Mouse (Mus musculus) limb, embryonic 12.5 days (tissue): ENCODE results near the gene Olfr1164. TPM values are rescaled to one million over a fixed set of nuclear protein-coding genes. Genes with fewer than 3 reads are reported as not detected.

Experiments used
- ATAC-seq: fragments of 200-750 bp; cut with Nextera tagmentation; 2 replicates; pipeline ENCODE4 v1.8.0; 2017; ENCODE audit warnings: low read depth, moderate TSS enrichment; ENCODE audit not compliant: insufficient number of reproducible peaks, insufficient read depth, low FRiP score, low TSS enrichment
- H3K27ac ChIP-seq: fragments of 300-500 bp; sonication (generic); 2 replicates; pipeline ENCODE4 v1.5.1; 2016; ENCODE audit warnings: mild to moderate bottlenecking, moderate library complexity
- H3K27me3 ChIP-seq: fragments of 300-500 bp; sonication (generic); 2 replicates; pipeline ENCODE4 v1.6.1; 2016; ENCODE audit warnings: mild to moderate bottlenecking, moderate library complexity
- H3K36me3 ChIP-seq: fragments of 300-500 bp; sonication (generic); 2 replicates; pipeline ENCODE4 v1.6.1; 2016; ENCODE audit warnings: mild to moderate bottlenecking, moderate library complexity
- H3K4me1 ChIP-seq: fragments of 300-500 bp; sonication (generic); replicated peaks from 2 replicates; pipeline ENCODE4 v1.6.1; 2016
- H3K4me2 ChIP-seq: fragments of 300-500 bp; sonication (generic); 2 replicates; pipeline ENCODE4 v1.6.1; 2016; ENCODE audit warnings: mild to moderate bottlenecking, moderate library complexity
- H3K4me3 ChIP-seq: fragments of 300-500 bp; sonication (generic); replicated peaks from 2 replicates; pipeline ENCODE4 v1.5.1; 2016; ENCODE audit warnings: mild to moderate bottlenecking
- H3K9ac ChIP-seq: fragments of 300-500 bp; sonication (generic); replicated peaks from 2 replicates; pipeline ENCODE4 v1.6.1; 2016; ENCODE audit warnings: mild to moderate bottlenecking, moderate library complexity
- H3K9me3 ChIP-seq: fragments of 300-500 bp; sonication (generic); 2 replicates; pipeline ENCODE4 v1.6.1; 2016; ENCODE audit warnings: mild to moderate bottlenecking, moderate library complexity
- WGBS: fragments of 180-500 bp; shearing (Covaris S2); methylation state at CpG from one replicate; pipeline ENCODE4 v1.1.7; 2016; 5-methylcytosine and 5-hydroxymethylcytosine counted together
- polyA plus RNA-seq: library from polyadenylated mRNA; unstranded; fragments of >200 nt; fragmentation: Nextera tagmentation; extraction: Ambion mirVana; gene quantifications from 2 replicates; pipeline ENCODE4 v1.2.1, GENCODE M21; 2016

The Olfr1164 gene
- not detected in 2 replicates for polyA plus RNA-seq

DNA sequence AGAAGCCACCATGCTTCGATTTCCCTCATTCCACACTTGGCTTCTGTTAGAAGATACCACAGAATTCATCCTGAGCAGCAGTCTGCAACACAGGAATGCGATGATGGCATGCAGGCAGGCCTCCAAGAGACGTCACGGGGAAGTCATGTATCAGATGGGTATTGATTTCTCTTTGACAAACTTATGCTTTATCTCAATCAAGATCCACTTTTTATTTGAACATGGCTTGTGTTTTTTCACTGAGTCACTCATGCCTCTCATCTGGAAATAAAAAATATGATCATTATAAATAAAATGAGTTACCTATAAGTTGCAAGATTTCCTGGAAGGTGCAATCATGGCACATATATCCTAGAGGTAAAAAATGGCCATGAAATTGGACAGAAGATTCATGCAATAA lies at the start of gene Olfr1164:
Olfr1164 (minus strand) TSS at position 101 of the 400 bp plus-strand sequence.
- ATAC-seq, result no peak
- Histone ChIP-seq H3K4me2 (no peak within 1 kb of the TSS), H3K27me3 (no peaks in the 10 kb centered on the region), H3K9me3 (no peaks in the 10 kb centered on the region), H3K4me1 (no peaks in the 10 kb centered on the region), H3K9ac (no peak within 1 kb of the TSS), H3K4me3 (no peak within 1 kb of the TSS), H3K36me3 (no peaks in the 10 kb centered on the region), H3K27ac (no peak within 1 kb of the TSS)
- WGBS, result 78% methylated on average over 4 of the region's 4 CpGs

GRCm38 (mm10) chr2:88128172-88128571 lies 34.4 kb upstream of the Olfr1164 start, which contains the start of gene Olfr1166:
Gene Olfr1166 (minus strand): TSS chr2:88128272.
- WGBS, result 92% methylated on average over 1 of the region's 1 CpGs
- no peak within 1 kb of the TSS for H3K9ac ChIP-seq

DNA sequence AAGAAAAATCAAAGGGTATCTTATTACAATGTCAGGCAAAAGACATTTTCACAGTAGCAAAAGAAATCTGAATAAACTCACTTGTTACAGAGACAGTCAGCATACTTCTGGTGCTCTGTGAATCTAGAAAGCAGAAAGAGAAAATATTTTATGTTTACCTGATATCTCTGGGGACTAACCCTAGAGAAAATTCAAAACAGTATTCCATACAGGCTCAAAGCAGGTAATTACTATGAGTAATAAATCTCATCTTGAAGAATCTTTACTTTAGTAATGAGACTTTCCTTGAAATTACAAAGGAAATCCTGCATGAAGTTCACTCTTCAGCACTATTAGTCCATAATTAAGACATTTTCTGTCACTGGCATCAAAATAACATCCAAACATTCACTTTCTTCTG lies 22.0 kb downstream of the Olfr1164 start, which contains the start of gene Olfr1163:
Olfr1163 (minus strand) TSS at position 101 of the 400 bp plus-strand sequence.
- Histone ChIP-seq H3K9me3 (no peaks in the 10 kb centered on the region), H3K27me3 (no peaks in the 10 kb centered on the region), H3K4me1 (no peaks in the 10 kb centered on the region), H3K9ac (no peak within 1 kb of the TSS), H3K4me2 (no peak within 1 kb of the TSS), H3K4me3 (no peak within 1 kb of the TSS), H3K36me3 (no peaks in the 10 kb centered on the region), H3K27ac (no peak within 1 kb of the TSS)
- ATAC-seq, result no peak

More at GRCm38 (mm10) chr2:88128172-88128571, 34.4 kb upstream of the Olfr1164 start, which contains the start of gene Olfr1166:
- Histone ChIP-seq H3K4me1 (no peaks in the 10 kb centered on the region), H3K27ac (no peak within 1 kb of the TSS), H3K36me3 (no peaks in the 10 kb centered on the region), H3K4me2 (no peak within 1 kb of the TSS), H3K9me3 (no peaks in the 10 kb centered on the region), H3K4me3 (no peak within 1 kb of the TSS), H3K27me3 (no peaks in the 10 kb centered on the region)
- no peak for ATAC-seq

GRCm38 (mm10) chr2:88063587-88063986 lies 30.2 kb downstream of the Olfr1164 start:
- 75% methylated on average over 2 of the region's 2 CpGs for WGBS

GRCm38 (mm10) chr2:88051029-88051428 lies 42.7 kb downstream of the Olfr1164 start, which contains the start of gene Olfr1162:
Gene Olfr1162 (minus strand): TSS chr2:88051129.
- no peak within 1 kb of the TSS for H3K27ac ChIP-seq
- H3K27me3 ChIP-seq, result no peaks in the 10 kb centered on the region
- no peak for ATAC-seq
- H3K4me2 ChIP-seq, result no peak within 1 kb of the TSS
- no peak within 1 kb of the TSS for H3K4me3 ChIP-seq
- 82% methylated on average over 1 of the region's 1 CpGs for WGBS
- H3K9ac ChIP-seq, result no peak within 1 kb of the TSS
- H3K36me3 ChIP-seq, result no peaks in the 10 kb centered on the region
- H3K9me3 ChIP-seq, result no peaks in the 10 kb centered on the region
- H3K4me1 ChIP-seq, result no peaks in the 10 kb centered on the region

More at GRCm38 (mm10) chr2:88063587-88063986, 30.2 kb downstream of the Olfr1164 start:
- no peak overlapping the region for H3K9ac ChIP-seq
- no peaks in the 10 kb centered on the region for H3K36me3 ChIP-seq
- H3K4me3 ChIP-seq, result no peak overlapping the region
- H3K27me3 ChIP-seq, result no peaks in the 10 kb centered on the region
- ATAC-seq, result no peak
- 0 out of 2 replicates have a peak, but pooled peaks cover 9% of the 10 kb centered on the region for H3K9me3 ChIP-seq
- H3K4me1 ChIP-seq, result no peaks in the 10 kb centered on the region
- no peak overlapping the region for H3K4me2 ChIP-seq
- no peak overlapping the region for H3K27ac ChIP-seq

Other genes starting within 250 kb of the Olfr1164 start
- not detected in 2 replicates for gene Olfr1150-ps1, start 250.0 kb downstream of the Olfr1164 start, polyA plus RNA-seq
- gene Olfr1151, start 238.1 kb downstream of the Olfr1164 start, polyA plus RNA-seq, result not detected in 2 replicates
- gene Olfr1152, start 227.5 kb downstream of the Olfr1164 start, polyA plus RNA-seq, result not detected in 2 replicates
- not detected in 2 replicates for gene Olfr1153, start 199.0 kb downstream of the Olfr1164 start, polyA plus RNA-seq
- not detected in 2 replicates for gene Olfr1154, start 188.8 kb downstream of the Olfr1164 start, polyA plus RNA-seq
- not detected in 2 replicates for gene Olfr1155, start 148.8 kb downstream of the Olfr1164 start, polyA plus RNA-seq
- gene Olfr1156, start 140.9 kb downstream of the Olfr1164 start, polyA plus RNA-seq, result not detected in 2 replicates
- gene Olfr1157, start 125.7 kb downstream of the Olfr1164 start, polyA plus RNA-seq, result not detected in 2 replicates
- gene Olfr74, start 119.3 kb downstream of the Olfr1164 start, polyA plus RNA-seq, result not detected in 2 replicates
- not detected in 2 replicates for gene Olfr1158, start 103.9 kb downstream of the Olfr1164 start, polyA plus RNA-seq
- gene Olfr1160, start 85.7 kb downstream of the Olfr1164 start, polyA plus RNA-seq, result not detected in 2 replicates
- gene Olfr1161, start 71.2 kb downstream of the Olfr1164 start, polyA plus RNA-seq, result not detected in 2 replicates
- not detected in 2 replicates for gene Olfr73, start 56.3 kb downstream of the Olfr1164 start, polyA plus RNA-seq
- gene Olfr1162, start 42.8 kb downstream of the Olfr1164 start, polyA plus RNA-seq, result not detected in 2 replicates
- not detected in 2 replicates for gene Olfr1163, start 22.1 kb downstream of the Olfr1164 start, polyA plus RNA-seq
- gene Olfr1166, start 34.3 kb upstream of the Olfr1164 start, polyA plus RNA-seq, result not detected in 2 replicates
- not detected in 2 replicates for gene Olfr1167, start 61.2 kb upstream of the Olfr1164 start, polyA plus RNA-seq
- gene Olfr1168, start 87.9 kb upstream of the Olfr1164 start, polyA plus RNA-seq, result not detected in 2 replicates
- gene Olfr1170, start 134.4 kb upstream of the Olfr1164 start, polyA plus RNA-seq, result not detected in 2 replicates
- gene Olfr1173, start 185.9 kb upstream of the Olfr1164 start, polyA plus RNA-seq, result not detected in 2 replicates
- gene Olfr1174-ps, start 221.2 kb upstream of the Olfr1164 start, polyA plus RNA-seq, result not detected in 2 replicates
- not detected in 2 replicates for gene Olfr1175-ps, start 233.2 kb upstream of the Olfr1164 start, polyA plus RNA-seq
- gene Olfr1176, start 242.8 kb upstream of the Olfr1164 start, polyA plus RNA-seq, result not detected in 2 replicates